Mouse (Mus musculus): ENCODE results near the gene Sfxn2. TPM values are rescaled to one million over a fixed set of nuclear protein-coding genes. Genes with fewer than 3 reads are reported as not detected.

Sfxn2 gene
- polyA plus RNA-seq, 2 experiments = 22.0 to 26.7 TPM

GRCm38 (mm10) chr19:46625015-46625414, 51.9 kb downstream of the Sfxn2 start:
- DNase-seq (ENCODE audit: low spot score) = no peak
- Histone ChIP-seq H3K4me2 (replicated peaks; ENCODE audit: low read depth, low read length, severe bottlenecking) (no peak overlapping the region), H3K27ac (replicated peaks; ENCODE audit: low read depth, low read length) (no peak overlapping the region), H3K4me1 (ENCODE audit: control insufficient read depth, insufficient read depth, low read length) (peaks cover 36% of the 10 kb centered on the region), H3K9me3 (ENCODE audit: control insufficient read depth, low read length) (no peaks in the 10 kb centered on the region), H3K27me3 (ENCODE audit: control insufficient read depth, insufficient read depth, low read length) (no peaks in the 10 kb centered on the region), H3K4me3 (replicated peaks; ENCODE audit: low read length) (no peak overlapping the region), H3K36me3 (ENCODE audit: control insufficient read depth, insufficient read depth, low read length) (peaks cover 8% of the 10 kb centered on the region; the same call in 1 of the 2 replicates), H3K9ac (ENCODE audit: low read depth, low read length, severe bottlenecking) (no peak overlapping the region)
- 96% methylated on average over 12 of the region's 12 CpGs for WGBS
- no peak for TF ChIP-seq POLR2A (IDR thresholded peaks at IDR 0.05; ENCODE audit: borderline replicate concordance, extremely low read depth, insufficient read depth, insufficient read length)
- no peak for ATAC-seq (ENCODE audit: low FRiP score, low read depth)

GRCm38 (mm10) chr19:46625519-46625918, 52.4 kb downstream of the Sfxn2 start:
- Histone ChIP-seq H3K27me3 (ENCODE audit: control insufficient read depth, insufficient read depth, low read length) (no peaks in the 10 kb centered on the region), H3K4me1 (ENCODE audit: control insufficient read depth, insufficient read depth, low read length) (peaks cover 36% of the 10 kb centered on the region), H3K27ac (replicated peaks; ENCODE audit: low read depth, low read length) (no peak overlapping the region), H3K9ac (ENCODE audit: low read depth, low read length, severe bottlenecking) (no peak overlapping the region), H3K4me3 (replicated peaks; ENCODE audit: low read length) (no peak overlapping the region), H3K9me3 (ENCODE audit: control insufficient read depth, low read length) (no peaks in the 10 kb centered on the region), H3K4me2 (replicated peaks; ENCODE audit: low read depth, low read length, severe bottlenecking) (no peak overlapping the region), H3K36me3 (ENCODE audit: control insufficient read depth, insufficient read depth, low read length) (peaks cover 8% of the 10 kb centered on the region; the same call in 1 of the 2 replicates)
- TF ChIP-seq POLR2A (IDR thresholded peaks at IDR 0.05; ENCODE audit: borderline replicate concordance, extremely low read depth, insufficient read depth, insufficient read length) = no peak
- WGBS = 67% methylated on average over 10 of the region's 10 CpGs
- ATAC-seq (ENCODE audit: low FRiP score, low read depth) (no peak), DNase-seq (ENCODE audit: low spot score) (no peak)

- DNase-seq (ENCODE audit: low spot score) (no peak), ATAC-seq (ENCODE audit: low FRiP score, low read depth) (no peak)
- Histone ChIP-seq H3K9me3 (ENCODE audit: control insufficient read depth, low read length) (no peaks in the 10 kb centered on the region), H3K4me2 (replicated peaks; ENCODE audit: low read depth, low read length, severe bottlenecking) (no peak overlapping the region), H3K27ac (replicated peaks; ENCODE audit: low read depth, low read length) (no peak overlapping the region), H3K4me1 (ENCODE audit: control insufficient read depth, insufficient read depth, low read length) (peaks cover 11% of the 10 kb centered on the region), H3K9ac (ENCODE audit: low read depth, low read length, severe bottlenecking) (no peak overlapping the region), H3K27me3 (ENCODE audit: control insufficient read depth, insufficient read depth, low read length) (no peaks in the 10 kb centered on the region), H3K4me3 (replicated peaks; ENCODE audit: low read length) (no peak overlapping the region), H3K36me3 (ENCODE audit: control insufficient read depth, insufficient read depth, low read length) (peaks cover 8% of the 10 kb centered on the region; the same call in 1 of the 2 replicates)
- no peak for TF ChIP-seq POLR2A (IDR thresholded peaks at IDR 0.05; ENCODE audit: borderline replicate concordance, extremely low read depth, insufficient read depth, insufficient read length)
- 76% methylated on average over 10 of the region's 10 CpGs for WGBS
Observed at GRCm38 (mm10) chr19:46628403-46628802, 55.2 kb downstream of the Sfxn2 start.

- H3K9me3 ChIP-seq (ENCODE audit: control insufficient read depth, low read length) = no peaks in the 10 kb centered on the region
- H3K27me3 ChIP-seq (ENCODE audit: control insufficient read depth, insufficient read depth, low read length) = no peaks in the 10 kb centered on the region
- no peak overlapping the region for H3K4me3 ChIP-seq (replicated peaks; ENCODE audit: low read length)
- no peak for TF ChIP-seq POLR2A (IDR thresholded peaks at IDR 0.05; ENCODE audit: borderline replicate concordance, extremely low read depth, insufficient read depth, insufficient read length)
- ATAC-seq (ENCODE audit: low FRiP score, low read depth) (no peak), DNase-seq (ENCODE audit: low spot score) (no peak)
- H3K4me1 ChIP-seq (ENCODE audit: control insufficient read depth, insufficient read depth, low read length) = no peaks in the 10 kb centered on the region
- peaks cover 11% of the 10 kb centered on the region; the same call in 1 of the 2 replicates for H3K36me3 ChIP-seq (ENCODE audit: control insufficient read depth, insufficient read depth, low read length)
- H3K27ac ChIP-seq (replicated peaks; ENCODE audit: low read depth, low read length) = no peak overlapping the region
- H3K4me2 ChIP-seq (replicated peaks; ENCODE audit: low read depth, low read length, severe bottlenecking) = no peak overlapping the region
- WGBS = 85% methylated on average over 9 of the region's 9 CpGs
- no peak overlapping the region for H3K9ac ChIP-seq (ENCODE audit: low read depth, low read length, severe bottlenecking)
Observed at GRCm38 (mm10) chr19:46629807-46630206, 56.6 kb downstream of the Sfxn2 start.

GRCm38 (mm10) chr19:46631637-46632036, 58.5 kb downstream of the Sfxn2 start:
- DNase-seq (ENCODE audit: low spot score) = no peak
- 80% methylated on average over 9 of the region's 9 CpGs for WGBS
- H3K9me3 ChIP-seq (ENCODE audit: control insufficient read depth, low read length) = no peaks in the 10 kb centered on the region

GRCm38 (mm10) chr19:46635766-46636165, 62.6 kb downstream of the Sfxn2 start:
- Histone ChIP-seq H3K27me3 (ENCODE audit: control insufficient read depth, insufficient read depth, low read length) (no peaks in the 10 kb centered on the region), H3K4me1 (ENCODE audit: control insufficient read depth, insufficient read depth, low read length) (peaks cover 16% of the 10 kb centered on the region), H3K4me2 (replicated peaks; ENCODE audit: low read depth, low read length, severe bottlenecking) (no peak overlapping the region), H3K36me3 (ENCODE audit: control insufficient read depth, insufficient read depth, low read length) (peaks cover 10% of the 10 kb centered on the region), H3K4me3 (replicated peaks; ENCODE audit: low read length) (no peak overlapping the region), H3K9me3 (ENCODE audit: control insufficient read depth, low read length) (no peaks in the 10 kb centered on the region), H3K27ac (replicated peaks; ENCODE audit: low read depth, low read length) (no peak overlapping the region), H3K9ac (ENCODE audit: low read depth, low read length, severe bottlenecking) (no peak overlapping the region)
- no peak for ATAC-seq (ENCODE audit: low FRiP score, low read depth)
- no peak for DNase-seq (ENCODE audit: low spot score)
- WGBS = 64% methylated on average over 9 of the region's 9 CpGs
- no peak for TF ChIP-seq POLR2A (IDR thresholded peaks at IDR 0.05; ENCODE audit: borderline replicate concordance, extremely low read depth, insufficient read depth, insufficient read length)

More at GRCm38 (mm10) chr19:46631637-46632036, 58.5 kb downstream of the Sfxn2 start:
- ATAC-seq (ENCODE audit: low FRiP score, low read depth) = no peak
- Histone ChIP-seq H3K27ac (replicated peaks; ENCODE audit: low read depth, low read length) (no peak overlapping the region), H3K9ac (ENCODE audit: low read depth, low read length, severe bottlenecking) (no peak overlapping the region), H3K4me2 (replicated peaks; ENCODE audit: low read depth, low read length, severe bottlenecking) (no peak overlapping the region), H3K36me3 (ENCODE audit: control insufficient read depth, insufficient read depth, low read length) (peaks cover 7% of the 10 kb centered on the region; the same call in 1 of the 2 replicates), H3K4me1 (ENCODE audit: control insufficient read depth, insufficient read depth, low read length) (no peaks in the 10 kb centered on the region; the same call in 1 of the 2 replicates), H3K4me3 (replicated peaks; ENCODE audit: low read length) (no peak overlapping the region), H3K27me3 (ENCODE audit: control insufficient read depth, insufficient read depth, low read length) (no peaks in the 10 kb centered on the region)
- TF ChIP-seq POLR2A (IDR thresholded peaks at IDR 0.05; ENCODE audit: borderline replicate concordance, extremely low read depth, insufficient read depth, insufficient read length) = no peak
